Mouse (Mus musculus) gastrocnemius, postnatal 4 days (tissue): ENCODE results near the gene Iyd. TPM values are rescaled to one million over a fixed set of nuclear protein-coding genes. Genes with fewer than 3 reads are reported as not detected.

Experiments used
- DNase-seq, 2 experiments: peaks; one replicate each; pipeline ENCODE4 v3.0.0; 2021 to 2022; ENCODE audit warnings: low spot score in 2 of 2, mixed read lengths in 2 of 2
- total RNA-seq, 2 experiments: library from RNA; stranded (reverse); gene quantifications; 2 replicates each; pipeline ENCODE4 v1.2.3; 2021

Iyd gene
- total RNA-seq, 2 experiments from 2014 or later = 0.62 to 0.66 TPM

- DNase-seq = no peak
Measured at GRCm38 (mm10) chr10:3536361-3536760, 3.7 kb upstream of the Iyd start.

- DNase-seq = no peak
Measured at GRCm38 (mm10) chr10:3549384-3549783, 9.3 kb downstream of the Iyd start.

GRCm38 (mm10) chr10:3555128-3555527 is 15.1 kb downstream of the Iyd start:
- DNase-seq = no peak

DNA sequence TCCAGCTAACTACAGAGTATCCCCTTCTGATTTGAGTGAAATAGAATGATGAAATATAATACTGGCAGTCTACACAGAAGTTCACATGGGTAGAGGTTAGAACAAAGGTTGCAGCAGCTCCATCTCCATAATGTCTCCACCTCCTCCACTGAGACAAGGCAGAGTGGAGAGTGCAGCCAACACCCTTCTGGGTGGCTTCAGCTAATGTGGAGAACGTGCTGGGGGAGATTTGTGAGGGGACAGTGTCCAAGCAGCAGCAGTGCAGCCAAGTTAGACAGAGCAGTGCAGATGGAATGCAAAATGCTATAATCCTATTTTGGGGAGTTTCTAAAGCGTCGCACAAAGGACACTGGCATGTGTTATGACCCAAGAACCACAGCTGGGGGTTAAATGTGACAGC is 16.5 kb downstream of the Iyd start:
- DNase-seq = no peak

- DNase-seq = no peak
Measured at GRCm38 (mm10) chr10:3559136-3559535, 19.1 kb downstream of the Iyd start.

DNA sequence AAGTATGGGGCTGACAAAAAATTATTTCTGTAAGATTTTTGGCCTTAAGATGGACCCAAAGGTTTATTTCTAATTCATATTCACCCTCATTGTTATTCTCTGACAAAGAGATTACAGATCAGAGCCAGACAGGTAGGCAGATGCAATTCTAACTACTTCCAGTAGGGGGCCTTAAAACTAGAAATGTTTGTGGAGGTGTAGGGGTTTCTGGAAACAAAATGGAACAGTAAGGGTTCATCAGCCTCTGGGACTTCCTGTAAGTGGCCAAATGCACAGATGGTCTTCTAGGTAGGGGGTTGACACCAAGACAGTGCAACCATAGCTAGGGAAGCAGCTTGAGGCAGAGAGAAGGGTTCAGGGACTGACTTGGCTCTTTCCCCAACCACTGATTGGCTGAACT is 22.1 kb downstream of the Iyd start:
- DNase-seq = no peak

DNA sequence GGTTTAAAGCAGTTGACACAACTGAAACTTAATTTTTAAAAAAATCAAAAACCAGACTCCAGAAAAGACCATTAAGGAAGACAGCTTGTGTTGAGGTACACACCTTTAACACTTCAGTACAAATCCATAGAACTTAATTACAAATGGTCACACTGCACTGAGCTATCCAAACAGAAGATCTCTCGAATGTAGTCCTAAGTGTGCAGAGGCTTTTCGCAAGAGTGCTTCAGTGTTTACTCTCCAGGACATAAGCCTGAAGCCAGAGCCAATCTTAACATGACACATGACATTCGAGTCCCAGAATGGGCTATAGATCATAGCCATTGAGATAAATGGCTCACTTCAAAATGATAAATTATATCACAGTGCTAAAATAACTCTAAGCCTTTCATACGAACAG is 25.1 kb downstream of the Iyd start:
- no peak for DNase-seq

GRCm38 (mm10) chr10:3567821-3568220 is 27.8 kb downstream of the Iyd start:
- DNase-seq = no peak

- peak in 1 of 2 experiments; percentile 23 for DNase-seq
Measured at GRCm38 (mm10) chr10:3572723-3573649, 32.9 kb downstream of the Iyd start.

DNA sequence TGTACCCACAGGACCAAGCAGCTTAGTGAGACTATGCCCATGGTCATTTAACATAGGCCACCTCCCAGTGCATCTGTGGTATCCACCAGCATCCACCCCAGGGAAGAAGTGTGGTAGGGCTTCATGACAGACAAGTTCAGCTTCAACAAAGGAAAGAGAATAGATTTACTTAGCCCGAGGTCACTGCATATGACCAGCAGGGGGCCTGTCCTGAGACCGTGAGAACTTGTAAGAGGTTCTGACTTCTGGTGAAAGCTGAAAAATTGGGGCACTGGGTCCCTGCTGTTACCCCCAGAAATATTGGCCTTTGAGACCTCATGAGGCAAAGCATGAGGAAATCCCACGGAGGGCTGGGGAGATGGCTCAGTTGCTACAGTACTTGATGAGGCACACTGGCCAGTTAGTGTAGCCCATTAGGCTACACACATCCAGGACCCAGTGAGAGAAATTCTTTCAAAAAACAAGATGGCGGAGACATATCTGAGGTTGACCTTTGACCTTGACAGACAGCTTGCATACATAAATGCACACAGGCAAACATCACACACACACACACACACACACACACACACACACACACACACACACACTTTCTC is 34.0 kb downstream of the Iyd start:
- peak in 1 of 2 experiments; percentile 34 for DNase-seq

DNA sequence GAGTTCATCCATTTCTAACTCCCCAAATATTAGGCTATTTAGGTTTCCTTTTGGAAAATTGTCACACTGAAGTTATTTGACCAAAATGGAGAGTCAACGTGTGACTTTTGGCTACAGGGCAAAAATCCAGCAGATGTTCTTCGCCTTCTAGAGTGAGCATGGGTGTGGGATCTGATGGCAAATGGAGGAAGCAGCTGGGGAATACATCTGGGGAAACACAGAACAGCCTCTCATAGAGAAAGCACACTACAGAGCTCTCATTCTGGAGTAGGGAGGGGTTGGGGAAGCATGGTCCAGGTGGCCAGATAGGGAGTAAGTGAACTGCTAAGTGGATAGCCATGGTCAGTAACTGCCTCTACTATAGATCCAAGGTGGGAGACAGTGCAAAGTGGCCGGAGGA is 50.6 kb downstream of the Iyd start:
- DNase-seq = no peak

GRCm38 (mm10) chr10:3591790-3592189 is 51.8 kb downstream of the Iyd start:
- DNase-seq = no peak

DNA sequence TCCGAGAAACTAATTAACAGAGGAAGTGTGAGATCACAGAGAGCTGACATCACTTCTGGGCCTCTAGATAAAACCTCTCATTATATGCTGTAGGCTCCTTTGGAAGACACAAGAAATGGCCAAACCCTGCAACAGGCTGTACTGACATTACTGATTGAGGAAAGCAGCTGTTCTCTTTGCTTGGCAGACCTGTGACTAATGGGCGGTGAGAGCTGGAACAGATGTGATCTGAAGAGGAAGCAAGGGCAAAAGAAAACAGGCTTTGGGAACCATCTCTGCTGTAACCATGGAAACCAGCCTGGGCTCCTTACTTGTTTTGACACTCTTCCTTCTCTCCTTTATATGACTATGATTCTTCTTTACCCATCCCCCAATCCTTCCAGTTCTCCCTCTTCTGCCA is 56.7 kb downstream of the Iyd start:
- no peak for DNase-seq

- DNase-seq = no peak
Measured at GRCm38 (mm10) chr10:3597760-3598159, 57.7 kb downstream of the Iyd start.

Other genes with a start within 250 kb of the Iyd start
- 100 to 1,000 TPM in 1 of 2 experiments, 10 to 100 TPM in 1; 96.0 to 107 TPM for gene Ppp1r14c, start 174.2 kb upstream of the Iyd start, total RNA-seq
- 10 to 100 TPM; 19.6 to 20.2 TPM for gene Plekhg1, start 200.1 kb downstream of the Iyd start, total RNA-seq